In the genomic region with DNA sequence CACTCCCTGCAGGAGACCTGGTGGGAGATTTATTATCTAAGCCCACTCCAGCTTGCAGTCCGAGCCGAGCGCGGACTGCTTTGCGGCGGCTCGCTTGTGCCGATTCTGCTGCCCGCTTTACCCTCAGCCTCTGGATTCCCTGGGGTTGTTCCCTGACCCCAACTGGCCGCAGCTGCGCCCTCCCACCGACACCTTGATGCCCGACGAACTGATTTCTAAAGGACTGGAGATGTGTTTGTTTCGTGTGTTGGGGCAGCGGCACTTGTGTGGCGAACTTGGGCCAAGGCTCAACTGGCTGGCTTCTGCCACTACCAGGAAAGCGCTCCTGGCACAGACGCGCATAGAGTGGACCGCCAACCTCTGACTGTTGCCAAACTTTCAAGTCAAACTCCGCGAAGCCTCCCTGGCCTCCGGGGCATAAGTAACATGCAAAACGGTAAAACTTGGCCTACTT, we compare ENCODE assay signal across 8 mouse cellular contexts. TPM values are rescaled to one million over a fixed set of nuclear protein-coding genes. Genes with fewer than 3 reads are reported as not detected.
DNase-seq lines count a peak whose midpoint lies in the region; ATAC-seq lines count a peak whose summit lies in the region.

No protein-coding gene starts in this region.

- peak; percentile 60 to 70 for DNase-seq in cerebellum, postnatal 10 days
- DNase-seq in cerebellum, adult 18-20 months, result no peak
- no peak for DNase-seq in spleen, adult 18-20 months

- H3K4me3 ChIP-seq in brown adipose tissue, adult 24 weeks (ENCODE audit: insufficient read depth, low read depth, low read length), result peak overlapping the region; percentile 10; the same call in 1 of the 2 replicates
- peak overlapping the region; percentile 44 for H3K4me3 ChIP-seq in heart, embryonic 15.5 days
- peak overlapping the region; percentile 52 for H3K4me3 ChIP-seq in limb, embryonic 13.5 days
- H3K4me3 ChIP-seq in stomach, embryonic 16.5 days (replicated peaks; ENCODE audit: low read length), result peak overlapping the region; percentile 44

- 2% methylated on average over 25 of the region's 25 CpGs for WGBS in heart, embryonic 15.5 days
- 2% methylated on average over 25 of the region's 25 CpGs for WGBS in limb, embryonic 13.5 days
- under 1% methylated on average over 25 of the region's 25 CpGs for WGBS in stomach, embryonic 16.5 days

- H3K4me2 ChIP-seq in heart, embryonic 15.5 days, result peak overlapping the region; percentile 62
- peak overlapping the region; percentile 80 for H3K4me2 ChIP-seq in limb, embryonic 13.5 days (replicated peaks)
- peak overlapping the region; percentile 58 for H3K4me2 ChIP-seq in stomach, embryonic 16.5 days (ENCODE audit: low read depth, low read length)

- no peaks in the 10 kb centered on the region for H3K9me3 ChIP-seq in heart, embryonic 15.5 days (replicated peaks)
- H3K9me3 ChIP-seq in limb, embryonic 13.5 days, result no peaks in the 10 kb centered on the region
- H3K9me3 ChIP-seq in stomach, embryonic 16.5 days (replicated peaks; ENCODE audit: control insufficient read depth, low read length), result no peaks in the 10 kb centered on the region

- H3K36me3 ChIP-seq in heart, embryonic 15.5 days, result no peaks in the 10 kb centered on the region
- H3K36me3 ChIP-seq in limb, embryonic 13.5 days, result no peaks in the 10 kb centered on the region
- H3K36me3 ChIP-seq in stomach, embryonic 16.5 days (ENCODE audit: control insufficient read depth, insufficient read depth, low read length), result no peaks in the 10 kb centered on the region

- ATAC-seq in heart, embryonic 15.5 days (replicated peaks; ENCODE audit: insufficient number of reproducible peaks, insufficient read depth, low FRiP score, low read depth), result no peak
- no peak; the same call in 1 of the 2 replicates for ATAC-seq in limb, embryonic 13.5 days (ENCODE audit: low FRiP score, low read depth)
- ATAC-seq in stomach, embryonic 16.5 days (ENCODE audit: insufficient read depth, low FRiP score), result no peak
- ATAC-seq in frontal cortex, adult (ENCODE audit: low TSS enrichment), result no peak

- no peak overlapping the region for H3K27ac ChIP-seq in brown adipose tissue, adult 24 weeks (replicated peaks; ENCODE audit: low read depth, low read length)
- H3K27ac ChIP-seq in heart, embryonic 15.5 days, result no peak overlapping the region
- H3K27ac ChIP-seq in limb, embryonic 13.5 days, result peak overlapping the region; percentile 73; the same call in 1 of the 2 replicates
- H3K27ac ChIP-seq in stomach, embryonic 16.5 days (ENCODE audit: low read length), result peak overlapping the region; percentile 67

- no peaks in the 10 kb centered on the region for H3K4me1 ChIP-seq in brown adipose tissue, adult 24 weeks (ENCODE audit: control insufficient read depth, insufficient read depth, insufficient read length, low read length)
- peaks cover 29% of the 10 kb centered on the region for H3K4me1 ChIP-seq in heart, embryonic 15.5 days (replicated peaks)
- H3K4me1 ChIP-seq in limb, embryonic 13.5 days, result peaks cover 40% of the 10 kb centered on the region
- no peaks in the 10 kb centered on the region for H3K4me1 ChIP-seq in stomach, embryonic 16.5 days (ENCODE audit: control insufficient read depth, insufficient read depth, low read length)

- H3K27me3 ChIP-seq in heart, embryonic 15.5 days, result peaks cover 73% of the 10 kb centered on the region
- peaks cover 66% of the 10 kb centered on the region for H3K27me3 ChIP-seq in limb, embryonic 13.5 days
- peaks cover 44% of the 10 kb centered on the region for H3K27me3 ChIP-seq in stomach, embryonic 16.5 days (ENCODE audit: control insufficient read depth, insufficient read depth, low read length)

- H3K9ac ChIP-seq in heart, embryonic 15.5 days, result 0 out of 2 replicates have a peak overlapping the region, but pooled peaks have one; percentile 7
- H3K9ac ChIP-seq in limb, embryonic 13.5 days, result peak overlapping the region; percentile 70
- H3K9ac ChIP-seq in stomach, embryonic 16.5 days (ENCODE audit: low read length), result peak overlapping the region; percentile 71

RNA-seq across cellular contexts. Expression of a gene that starts 3.1 kb away (rescaled TPM):
- polyA plus RNA-seq in brown adipose tissue, adult 24 weeks (2012; ENCODE audit: insufficient read depth, insufficient read length, missing spikeins), result not detected in 2 replicates
- polyA plus RNA-seq in heart, embryonic 15.5 days (2015; fragmentation: Nextera tagmentation; extraction: Ambion mirVana), result 0.66 and 1.4 TPM in 2 replicates
- polyA plus RNA-seq in limb, embryonic 13.5 days (2015; fragmentation: Nextera tagmentation; extraction: Ambion mirVana), result 9.8 and 10.8 TPM in 2 replicates
- 5.9 and 6.6 TPM in 2 replicates for polyA plus RNA-seq in stomach, embryonic 16.5 days (2015; fragmentation: Nextera tagmentation; extraction: Ambion mirVana)

RNA-seq across cellular contexts. Expression of a gene that starts 55.2 kb away (rescaled TPM):
- not detected in 2 replicates for polyA plus RNA-seq in brown adipose tissue, adult 24 weeks (2012; ENCODE audit: insufficient read depth, insufficient read length, missing spikeins)
- polyA plus RNA-seq in heart, embryonic 15.5 days (2015; fragmentation: Nextera tagmentation; extraction: Ambion mirVana), result 0.04 and 0.05 TPM in 2 replicates
- polyA plus RNA-seq in limb, embryonic 13.5 days (2015; fragmentation: Nextera tagmentation; extraction: Ambion mirVana), result 1.0 and 1.1 TPM in 2 replicates
- polyA plus RNA-seq in stomach, embryonic 16.5 days (2015; fragmentation: Nextera tagmentation; extraction: Ambion mirVana), result 0.32 and 0.76 TPM in 2 replicates

Comparison
In these comparisons a context has a peak if more than half of its experiments do, and no peak if none do; other contexts are left out.
1. DNase-seq: peak in cerebellum, postnatal 10 days (2 of 2); none in cerebellum, adult 18-20 months (0 of 2) and spleen, adult 18-20 months (0 of 2).
2. H3K27ac ChIP-seq: peak in limb, embryonic 13.5 days (single experiment) and stomach, embryonic 16.5 days (single experiment); none in brown adipose tissue, adult 24 weeks (single experiment) and heart, embryonic 15.5 days (single experiment).
3. H3K9ac ChIP-seq: peak in every context shown above with its lines; median percentile 71 in stomach, embryonic 16.5 days; 70 in limb, embryonic 13.5 days; 7 in heart, embryonic 15.5 days.
4. Peak in every context shown above with its lines, with median percentiles within 50 percentile points of each other: H3K4me3 ChIP-seq and H3K4me2 ChIP-seq.